Mouse (Mus musculus) lung, postnatal 0 days (tissue): Measurements from ENCODE around the gene Cltb.

ENCODE experiments used
- CTCF ChIP-seq: IDR thresholded peaks from 2 replicates; pipeline ENCODE4 v1.5.1; 2016; ENCODE audit warnings: antibody characterized with exemption, mild to moderate bottlenecking
- EP300 ChIP-seq: IDR thresholded peaks from 2 replicates; pipeline ENCODE4 v1.6.1; 2016; ENCODE audit warnings: antibody characterized with exemption, mild to moderate bottlenecking, control low read depth

- TF ChIP-seq CTCF (no peak), EP300 (no peak)
Observed at GRCm38 (mm10) chr13:54577652-54578507, 33.3 kb downstream of the Cltb start.
